ENCODE assay signal across 18 mouse cellular contexts in genomic region chr7:125815733-125816132, GRCm38 (mm10).
A peak's percentile ranks its signal among the peaks of the same experiment; 100 is the strongest.
DNase-seq lines count a peak whose midpoint lies in the region; ATAC-seq and TF ChIP-seq lines count a peak whose summit lies in the region.
"Had no signal": no experiment of that assay in that cellular context is flagged by ENCODE, and none has a peak within 500 bp of the region (broad histone marks: within the 10 kb centered on the region; RNA-seq: fewer than 3 reads in every experiment).

No protein-coding gene starts in this region.

- no peaks in the 10 kb centered on the region for H3K27me3 ChIP-seq in midbrain, postnatal 0 days (ENCODE audit: insufficient read depth, low read length)
- H3K27me3 ChIP-seq in midbrain, embryonic 10.5 days (ENCODE audit: low read depth, poor library complexity, severe bottlenecking) = no peaks in the 10 kb centered on the region
- no peaks in the 10 kb centered on the region for H3K27me3 ChIP-seq in limb, embryonic 12.5 days
- no peaks in the 10 kb centered on the region for H3K27me3 ChIP-seq in neural tube, embryonic 14.5 days (ENCODE audit: control insufficient read depth, insufficient read depth, low read length)
- H3K27me3 ChIP-seq: embryonic facial prominence, embryonic 13.5 days; limb, embryonic 15.5 days; midbrain, embryonic 12.5 days had no signal

- no peak overlapping the region for H3K27ac ChIP-seq in midbrain, postnatal 0 days (ENCODE audit: low read depth, low read length)
- no peak overlapping the region for H3K27ac ChIP-seq in midbrain, embryonic 10.5 days (replicated peaks)
- peak overlapping the region; percentile 41; the same call in 1 of the 2 replicates for H3K27ac ChIP-seq in limb, embryonic 12.5 days
- H3K27ac ChIP-seq in neural tube, embryonic 14.5 days (ENCODE audit: low read depth, low read length) = no peak overlapping the region
- H3K27ac ChIP-seq: embryonic facial prominence, embryonic 13.5 days; forebrain, embryonic 10.5 days; limb, embryonic 15.5 days; midbrain, embryonic 12.5 days had no signal

- H3K4me3 ChIP-seq in midbrain, postnatal 0 days (ENCODE audit: low read depth, low read length) = no peak overlapping the region
- H3K4me3 ChIP-seq in midbrain, embryonic 10.5 days = no peak overlapping the region
- H3K4me3 ChIP-seq in limb, embryonic 12.5 days (replicated peaks) = no peak overlapping the region
- no peak overlapping the region for H3K4me3 ChIP-seq in neural tube, embryonic 14.5 days (ENCODE audit: low read depth, low read length)
- H3K4me3 ChIP-seq: embryonic facial prominence, embryonic 13.5 days; forebrain, embryonic 10.5 days; limb, embryonic 15.5 days; midbrain, embryonic 12.5 days had no signal

- no peak overlapping the region for H3K9ac ChIP-seq in midbrain, postnatal 0 days (replicated peaks; ENCODE audit: low read length, poor library complexity, severe bottlenecking)
- H3K9ac ChIP-seq in limb, embryonic 12.5 days (replicated peaks) = no peak overlapping the region
- no peak overlapping the region for H3K9ac ChIP-seq in neural tube, embryonic 14.5 days (replicated peaks; ENCODE audit: low read depth, low read length)
- H3K9ac ChIP-seq: embryonic facial prominence, embryonic 13.5 days; limb, embryonic 15.5 days; midbrain, embryonic 12.5 days had no signal

- H3K9me3 ChIP-seq in midbrain, postnatal 0 days (ENCODE audit: low read length) = no peaks in the 10 kb centered on the region
- H3K9me3 ChIP-seq in midbrain, embryonic 10.5 days (replicated peaks) = no peaks in the 10 kb centered on the region
- H3K9me3 ChIP-seq in limb, embryonic 12.5 days = no peaks in the 10 kb centered on the region
- H3K9me3 ChIP-seq in neural tube, embryonic 14.5 days (ENCODE audit: control insufficient read depth, low read length) = no peaks in the 10 kb centered on the region
- H3K9me3 ChIP-seq: embryonic facial prominence, embryonic 13.5 days; forebrain, embryonic 10.5 days; G1E; limb, embryonic 15.5 days; midbrain, embryonic 12.5 days had no signal

- ATAC-seq in midbrain, postnatal 0 days (ENCODE audit: low FRiP score) = no peak
- ATAC-seq in limb, embryonic 12.5 days (ENCODE audit: insufficient number of reproducible peaks, insufficient read depth, low FRiP score, low TSS enrichment, low read depth) = no peak; the same call in 1 of the 2 replicates
- ATAC-seq in neural tube, embryonic 14.5 days (ENCODE audit: low read depth) = peak; percentile 65; the same call in 1 of the 2 replicates
- ATAC-seq: CD4-positive, CD25-positive, alpha-beta regulatory T cell, adult 4 months had no signal

- H3K4me2 ChIP-seq in midbrain, postnatal 0 days (ENCODE audit: low read depth, low read length, poor library complexity, severe bottlenecking) = no peak overlapping the region
- H3K4me2 ChIP-seq in limb, embryonic 12.5 days = no peak overlapping the region
- no peak overlapping the region for H3K4me2 ChIP-seq in neural tube, embryonic 14.5 days (ENCODE audit: low read depth, low read length)
- H3K4me2 ChIP-seq: embryonic facial prominence, embryonic 13.5 days; limb, embryonic 15.5 days; midbrain, embryonic 12.5 days had no signal

- no peak for TF ChIP-seq CTCF in midbrain, postnatal 0 days (IDR thresholded peaks at IDR 0.05)

- DNase-seq in cerebellum, postnatal 10 days = peak; percentile 61 to 72
- no peak for DNase-seq in cerebellum, adult 11 months
- peak; percentile 75 for DNase-seq in midbrain, postnatal 0 days (ENCODE audit: low spot score)
- DNase-seq in midbrain, embryonic 10.5 days (ENCODE audit: low spot score) = no peak
- DNase-seq in kidney, postnatal 36 days = no peak
- no peak for DNase-seq in ovary, postnatal 10 days (ENCODE audit: low spot score)
- DNase-seq: gastrocnemius, postnatal 14 days; kidney, adult 8-10 months; kidney, postnatal 4 days; lung, postnatal 36 days had no signal

- WGBS in midbrain, postnatal 0 days = 71% methylated on average over 3 of the region's 3 CpGs
- 95% methylated on average over 3 of the region's 3 CpGs for WGBS in midbrain, embryonic 10.5 days
- WGBS in limb, embryonic 12.5 days = 13% methylated on average over 3 of the region's 3 CpGs
- WGBS in neural tube, embryonic 14.5 days = 2% methylated on average over 3 of the region's 3 CpGs

- no peaks in the 10 kb centered on the region for H3K4me1 ChIP-seq in midbrain, postnatal 0 days (ENCODE audit: insufficient read depth, low read length)
- H3K4me1 ChIP-seq in midbrain, embryonic 10.5 days = peaks cover 6% of the 10 kb centered on the region
- peaks cover 43% of the 10 kb centered on the region for H3K4me1 ChIP-seq in limb, embryonic 12.5 days (replicated peaks)
- peaks cover 22% of the 10 kb centered on the region for H3K4me1 ChIP-seq in neural tube, embryonic 14.5 days (ENCODE audit: control insufficient read depth, insufficient read depth, low read length)

- H3K36me3 ChIP-seq in midbrain, postnatal 0 days (ENCODE audit: insufficient read depth, low read length) = peaks cover 16% of the 10 kb centered on the region
- peaks cover 29% of the 10 kb centered on the region for H3K36me3 ChIP-seq in midbrain, embryonic 10.5 days
- H3K36me3 ChIP-seq in limb, embryonic 12.5 days = peaks cover 20% of the 10 kb centered on the region
- H3K36me3 ChIP-seq in neural tube, embryonic 14.5 days (ENCODE audit: control insufficient read depth, insufficient read depth, low read length) = 0 out of 2 replicates have a peak, but pooled peaks cover 5% of the 10 kb centered on the region

Comparison
In these comparisons a context has a peak if more than half of its experiments do, and no peak if none do; other contexts are left out.
1. DNase-seq: peak in cerebellum, postnatal 10 days (2 of 2) and midbrain, postnatal 0 days (single experiment); none in cerebellum, adult 11 months (single experiment), midbrain, embryonic 10.5 days (single experiment), kidney, postnatal 36 days (0 of 2) and ovary, postnatal 10 days (single experiment).